Mouse (Mus musculus): Measurements from ENCODE around the gene Arhgap24.

- TF ChIP-seq USF1 (IDR thresholded peaks at IDR 0.05; ENCODE audit: low read depth) (no peak), POLR2A (IDR thresholded peaks at IDR 0.05; ENCODE audit: insufficient read length, low read depth) (no peak), MYOD1 (IDR thresholded peaks at IDR 0.05; ENCODE audit: control insufficient read depth in 1 of 3, insufficient read length in 2 of 3, low read depth in 2 of 3) (no peak), E2F4 (IDR thresholded peaks at IDR 0.05; ENCODE audit: insufficient read depth) (no peak), TCF12 (IDR thresholded peaks at IDR 0.05; ENCODE audit: insufficient read depth, poor library complexity, severe bottlenecking) (no peak), MAX (IDR thresholded peaks at IDR 0.05; ENCODE audit: low read depth) (no peak), POLR2AphosphoS2 (IDR thresholded peaks at IDR 0.05; ENCODE audit: insufficient read length, low read depth) (no peak), CEBPB (IDR thresholded peaks at IDR 0.05; ENCODE audit: insufficient read depth, poor library complexity, severe bottlenecking) (no peak), TCF3 (IDR thresholded peaks at IDR 0.05; ENCODE audit: insufficient read length, low read depth) (no peak), MYOG (IDR thresholded peaks at IDR 0.05; ENCODE audit: control insufficient read depth in 1 of 3, insufficient read depth in 1 of 3, insufficient read length in 2 of 3, low read depth in 2 of 3) (no peak), REST (IDR thresholded peaks at IDR 0.05; ENCODE audit: insufficient read depth, insufficient read length) (no peak)
Observed at GRCm38 (mm10) chr5:102697784-102698183, 216.6 kb downstream of the Arhgap24 start.

All from myocyte (in vitro differentiated cells).